Mouse (Mus musculus): ENCODE measurements around the gene Ang2. TPM values are rescaled to one million over a fixed set of nuclear protein-coding genes. Genes with fewer than 3 reads are reported as not detected.
"Not testable (repeated sequence)": the region's sequence is repeated elsewhere in the genome, so short reads cannot be mapped to it uniquely, and the experiment has no call there.

Gene Ang2
- polyA plus RNA-seq, 1 experiment from 2014 or later: not detected

DNA sequence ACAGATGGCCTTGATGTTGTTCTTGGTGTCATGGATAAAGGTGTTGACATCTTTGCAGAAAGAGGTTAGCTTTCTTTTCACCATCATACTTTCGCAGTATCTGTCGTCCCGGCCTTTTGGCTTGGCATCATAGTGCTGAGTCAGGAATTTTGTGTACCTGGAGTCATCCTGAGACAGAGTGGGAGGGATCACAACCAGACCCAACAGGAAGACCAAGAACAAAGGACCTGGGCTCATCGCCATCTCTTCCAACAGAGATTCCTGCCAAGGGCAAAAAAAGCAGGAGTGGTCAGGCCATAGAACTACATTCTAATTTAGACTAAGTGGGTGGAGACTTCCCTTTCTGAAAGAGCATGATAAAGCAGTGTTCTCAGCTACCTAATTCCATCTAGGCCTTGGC lies 3.3 kb downstream of the Ang2 start:
- no peaks in the 10 kb centered on the region for H3K36me3 ChIP-seq (ENCODE audit: control insufficient read depth, insufficient read depth, low read length)
- DNase-seq (ENCODE audit: low spot score) (no peak), ATAC-seq (ENCODE audit: insufficient read depth, low FRiP score, low TSS enrichment) (no peak)
- no peaks in the 10 kb centered on the region for H3K9me3 ChIP-seq (ENCODE audit: control insufficient read depth, low read length)
- no peak overlapping the region for H3K9ac ChIP-seq (ENCODE audit: low read length)
- H3K27ac ChIP-seq (ENCODE audit: low read depth, low read length): no peak overlapping the region
- no peaks in the 10 kb centered on the region for H3K4me1 ChIP-seq (ENCODE audit: control insufficient read depth, insufficient read depth, low read length)
- H3K4me2 ChIP-seq (ENCODE audit: low read depth): no peak overlapping the region
- WGBS: 88% methylated on average over 4 of the region's 4 CpGs
- H3K27me3 ChIP-seq (ENCODE audit: control insufficient read depth, insufficient read depth, low read length): no peaks in the 10 kb centered on the region
- no peak overlapping the region for H3K4me3 ChIP-seq (ENCODE audit: low read depth, low read length)

DNA sequence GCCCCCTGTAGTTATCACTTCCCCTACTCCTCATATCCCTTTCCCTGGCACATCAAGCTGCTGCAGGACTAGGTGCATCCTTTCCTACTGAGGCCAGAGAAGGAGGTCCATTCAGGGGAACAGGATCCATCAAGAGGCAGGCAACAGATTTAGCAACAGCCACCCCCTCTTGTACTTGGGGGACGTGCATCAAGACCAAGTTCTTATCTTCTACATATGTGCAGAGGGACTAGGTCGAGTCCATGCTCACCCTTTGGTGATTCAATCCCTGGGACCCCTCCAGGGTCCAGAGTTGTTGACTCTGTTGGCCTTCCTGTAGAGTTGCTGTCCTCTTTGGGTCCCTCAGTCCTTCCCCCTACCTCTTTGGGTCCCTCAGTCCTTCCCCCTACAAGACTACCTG lies 17.9 kb downstream of the Ang2 start:
- not testable (repeated sequence) for H3K9ac ChIP-seq (ENCODE audit: low read length); H3K9me3 ChIP-seq (ENCODE audit: control insufficient read depth, low read length); H3K4me1 ChIP-seq (ENCODE audit: control insufficient read depth, insufficient read depth, low read length); H3K4me2 ChIP-seq (ENCODE audit: low read depth); H3K27me3 ChIP-seq (ENCODE audit: control insufficient read depth, insufficient read depth, low read length); DNase-seq (ENCODE audit: low spot score); H3K36me3 ChIP-seq (ENCODE audit: control insufficient read depth, insufficient read depth, low read length); H3K27ac ChIP-seq (ENCODE audit: low read depth, low read length); ATAC-seq (ENCODE audit: insufficient read depth, low FRiP score, low TSS enrichment); H3K4me3 ChIP-seq (ENCODE audit: low read depth, low read length)
- 83% methylated on average over 2 of the region's 2 CpGs for WGBS

GRCm38 (mm10) chr14:51173843-51174242 lies 25.1 kb downstream of the Ang2 start:
- ATAC-seq (ENCODE audit: insufficient read depth, low FRiP score, low TSS enrichment) (no peak), DNase-seq (ENCODE audit: low spot score) (no peak)
- Histone ChIP-seq H3K27ac (ENCODE audit: low read depth, low read length) (no peak overlapping the region), H3K4me3 (ENCODE audit: low read depth, low read length) (no peak overlapping the region), H3K9me3 (ENCODE audit: control insufficient read depth, low read length) (no peaks in the 10 kb centered on the region), H3K36me3 (ENCODE audit: control insufficient read depth, insufficient read depth, low read length) (no peaks in the 10 kb centered on the region), H3K27me3 (ENCODE audit: control insufficient read depth, insufficient read depth, low read length) (no peaks in the 10 kb centered on the region), H3K4me1 (ENCODE audit: control insufficient read depth, insufficient read depth, low read length) (no peaks in the 10 kb centered on the region), H3K9ac (ENCODE audit: low read length) (no peak overlapping the region), H3K4me2 (ENCODE audit: low read depth) (no peak overlapping the region)
- 67% methylated on average over 4 of the region's 4 CpGs for WGBS

DNA sequence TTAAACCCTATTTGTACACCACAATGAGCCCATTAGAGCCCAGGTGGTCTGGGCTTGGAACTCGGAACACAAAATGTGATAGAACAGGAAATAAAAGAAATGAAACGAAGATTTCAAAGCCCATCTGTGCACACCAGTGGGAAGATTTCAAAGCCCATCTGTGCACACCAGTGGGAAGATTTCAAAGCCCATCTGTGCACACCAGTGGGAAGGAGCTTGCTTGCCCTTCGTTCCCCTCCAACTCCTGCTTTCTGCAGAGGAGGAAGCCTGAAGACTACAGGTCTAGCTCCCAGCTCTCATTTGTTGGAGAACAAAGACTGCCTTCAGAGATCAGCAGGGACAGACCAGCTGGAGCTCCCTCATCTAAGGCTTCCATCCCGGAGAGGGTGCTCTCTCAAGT lies 26.0 kb downstream of the Ang2 start:
- H3K4me1 ChIP-seq (ENCODE audit: control insufficient read depth, insufficient read depth, low read length); ATAC-seq (ENCODE audit: insufficient read depth, low FRiP score, low TSS enrichment); H3K27me3 ChIP-seq (ENCODE audit: control insufficient read depth, insufficient read depth, low read length); DNase-seq (ENCODE audit: low spot score); H3K9me3 ChIP-seq (ENCODE audit: control insufficient read depth, low read length); H3K4me2 ChIP-seq (ENCODE audit: low read depth); H3K27ac ChIP-seq (ENCODE audit: low read depth, low read length); H3K9ac ChIP-seq (ENCODE audit: low read length); H3K36me3 ChIP-seq (ENCODE audit: control insufficient read depth, insufficient read depth, low read length); H3K4me3 ChIP-seq (ENCODE audit: low read depth, low read length): not testable (repeated sequence)
- 58% methylated on average over 4 of the region's 4 CpGs for whole genome bisulfite sequencing

DNA sequence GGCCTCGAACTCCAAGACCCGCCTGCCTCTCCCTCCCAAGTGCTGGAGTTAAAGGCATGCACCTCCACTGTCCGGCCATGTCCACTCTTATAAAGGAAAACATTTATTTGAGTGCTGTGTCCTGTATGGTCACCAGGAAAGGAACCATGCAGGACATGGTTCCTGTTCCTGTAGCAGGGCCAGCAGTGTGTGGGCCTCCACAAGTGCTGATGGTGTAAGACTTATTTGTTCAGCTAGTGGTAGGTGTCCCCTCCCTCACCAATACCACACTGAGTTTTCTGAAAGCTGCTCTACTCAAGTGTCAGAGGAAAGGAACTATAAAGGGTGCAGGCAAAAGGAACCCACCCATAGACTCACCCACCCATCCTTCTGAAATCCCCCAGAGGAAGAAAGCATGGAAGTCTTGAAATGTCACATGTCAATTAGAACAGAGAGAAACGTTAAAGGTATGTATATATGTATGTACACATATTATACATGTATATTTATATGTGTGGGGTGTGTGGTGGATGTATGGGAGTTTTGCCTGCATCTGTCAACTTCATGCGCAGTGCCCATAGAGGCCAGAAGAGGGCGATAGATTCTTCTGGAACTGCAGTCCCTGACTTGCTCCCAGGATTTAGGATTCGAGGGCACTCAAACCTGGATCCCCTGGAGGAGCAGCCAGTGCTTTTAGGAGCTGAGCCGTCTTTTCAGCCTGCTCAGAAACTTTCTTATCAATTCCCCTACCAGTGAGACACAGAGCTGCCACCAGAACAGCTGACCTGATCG lies 26.7 kb downstream of the Ang2 start:
- peak; percentile 63 for DNase-seq (ENCODE audit: low spot score)
- not testable (repeated sequence) for H3K9ac ChIP-seq (ENCODE audit: low read length); ATAC-seq (ENCODE audit: insufficient read depth, low FRiP score, low TSS enrichment); H3K27me3 ChIP-seq (ENCODE audit: control insufficient read depth, insufficient read depth, low read length); H3K4me1 ChIP-seq (ENCODE audit: control insufficient read depth, insufficient read depth, low read length); H3K36me3 ChIP-seq (ENCODE audit: control insufficient read depth, insufficient read depth, low read length); H3K9me3 ChIP-seq (ENCODE audit: control insufficient read depth, low read length); H3K27ac ChIP-seq (ENCODE audit: low read depth, low read length); H3K4me3 ChIP-seq (ENCODE audit: low read depth, low read length); H3K4me2 ChIP-seq (ENCODE audit: low read depth)
- WGBS: 38% methylated on average over 9 of the region's 9 CpGs

DNA sequence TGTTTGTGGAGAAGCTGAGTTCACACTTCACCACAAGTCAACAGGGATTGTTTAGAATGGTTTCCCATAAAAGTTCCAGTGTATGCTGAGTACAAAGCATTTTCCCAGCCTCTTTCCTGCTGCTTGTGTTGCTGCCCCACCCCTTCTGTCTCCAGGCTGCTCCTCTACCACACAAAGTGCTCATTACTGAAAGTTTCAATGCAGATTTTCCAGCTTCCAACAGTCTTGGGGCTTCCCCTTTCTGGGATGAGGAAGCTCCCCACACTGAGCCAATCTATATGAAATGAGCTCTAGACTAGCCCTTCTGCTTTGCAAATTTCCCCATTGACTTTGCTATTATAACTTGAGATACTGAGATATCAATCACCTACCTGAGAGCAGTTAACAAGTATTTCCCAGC lies 32.9 kb downstream of the Ang2 start:
- H3K9ac ChIP-seq (ENCODE audit: low read length): no peak overlapping the region
- no peaks in the 10 kb centered on the region for H3K4me1 ChIP-seq (ENCODE audit: control insufficient read depth, insufficient read depth, low read length)
- no peaks in the 10 kb centered on the region for H3K27me3 ChIP-seq (ENCODE audit: control insufficient read depth, insufficient read depth, low read length)
- no peak overlapping the region for H3K4me2 ChIP-seq (ENCODE audit: low read depth)
- H3K36me3 ChIP-seq (ENCODE audit: control insufficient read depth, insufficient read depth, low read length): no peaks in the 10 kb centered on the region
- DNase-seq (ENCODE audit: low spot score) (no peak), ATAC-seq (ENCODE audit: insufficient read depth, low FRiP score, low TSS enrichment) (no peak)
- no peak overlapping the region for H3K4me3 ChIP-seq (ENCODE audit: low read depth, low read length)
- no peak overlapping the region for H3K27ac ChIP-seq (ENCODE audit: low read depth, low read length)
- no peaks in the 10 kb centered on the region for H3K9me3 ChIP-seq (ENCODE audit: control insufficient read depth, low read length)

GRCm38 (mm10) chr14:51165435-51165834 lies 33.5 kb downstream of the Ang2 start:
- DNase-seq (ENCODE audit: low spot score): no peak
- Histone ChIP-seq H3K27ac (ENCODE audit: low read depth, low read length) (no peak overlapping the region), H3K4me1 (ENCODE audit: control insufficient read depth, insufficient read depth, low read length) (no peaks in the 10 kb centered on the region), H3K4me3 (ENCODE audit: low read depth, low read length) (no peak overlapping the region), H3K9me3 (ENCODE audit: control insufficient read depth, low read length) (no peaks in the 10 kb centered on the region), H3K9ac (ENCODE audit: low read length) (no peak overlapping the region), H3K4me2 (ENCODE audit: low read depth) (no peak overlapping the region), H3K36me3 (ENCODE audit: control insufficient read depth, insufficient read depth, low read length) (no peaks in the 10 kb centered on the region), H3K27me3 (ENCODE audit: control insufficient read depth, insufficient read depth, low read length) (no peaks in the 10 kb centered on the region)
- ATAC-seq (ENCODE audit: insufficient read depth, low FRiP score, low TSS enrichment): no peak
- 90% methylated on average over 1 of the region's 1 CpGs for WGBS

DNA sequence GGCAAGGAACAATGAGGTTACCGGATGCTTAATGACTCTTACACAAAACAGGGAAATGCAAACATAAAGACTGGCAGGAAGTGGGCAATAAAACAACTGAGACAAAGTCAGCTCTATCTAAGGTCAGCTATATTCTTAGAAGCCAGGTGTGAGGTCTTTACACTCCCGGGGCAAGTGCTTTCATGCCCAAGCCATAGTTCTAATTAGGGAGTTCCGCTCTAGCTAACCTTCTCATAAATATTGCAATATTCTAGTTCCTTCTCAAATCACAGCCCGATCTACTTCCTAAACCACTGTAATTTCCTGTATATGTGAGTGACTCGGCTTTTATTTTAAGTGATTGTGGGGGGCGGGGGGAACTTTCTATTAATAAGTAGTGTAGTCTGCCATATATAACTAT lies 35.6 kb downstream of the Ang2 start:
- 82% methylated on average over 6 of the region's 6 CpGs for WGBS
- H3K27me3 ChIP-seq (ENCODE audit: control insufficient read depth, insufficient read depth, low read length): not testable (repeated sequence)

DNA sequence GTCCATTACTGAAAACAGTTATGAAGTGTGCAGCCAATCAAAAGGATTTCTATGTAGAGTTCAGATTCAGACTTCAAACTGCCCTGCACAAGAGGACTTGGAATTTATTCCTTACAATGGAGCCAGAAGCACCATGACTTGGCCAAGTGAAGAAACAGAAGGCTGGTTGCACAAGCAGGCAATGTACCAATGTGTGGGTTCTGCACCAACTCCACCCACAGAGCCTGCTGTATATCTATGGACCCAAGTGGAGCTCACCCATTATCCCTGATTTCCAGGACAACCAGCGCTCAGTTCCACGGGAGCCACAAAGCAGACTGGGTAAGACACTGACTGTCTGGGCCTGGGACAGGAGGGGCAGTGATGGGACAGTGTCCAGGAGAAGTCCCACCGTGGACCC lies 37.0 kb downstream of the Ang2 start, which contains the start of gene Rnase2b:
Gene Rnase2b (plus strand): TSS at position 285 of the 400 bp plus-strand sequence.
- not testable (repeated sequence) for ATAC-seq (ENCODE audit: insufficient read depth, low FRiP score, low TSS enrichment)

More for the DNA sequence above, 35.6 kb downstream of the Ang2 start:
- H3K4me2 ChIP-seq (ENCODE audit: low read depth); H3K4me1 ChIP-seq (ENCODE audit: control insufficient read depth, insufficient read depth, low read length); H3K9ac ChIP-seq (ENCODE audit: low read length); H3K27ac ChIP-seq (ENCODE audit: low read depth, low read length); DNase-seq (ENCODE audit: low spot score); H3K4me3 ChIP-seq (ENCODE audit: low read depth, low read length); ATAC-seq (ENCODE audit: insufficient read depth, low FRiP score, low TSS enrichment); H3K9me3 ChIP-seq (ENCODE audit: control insufficient read depth, low read length); H3K36me3 ChIP-seq (ENCODE audit: control insufficient read depth, insufficient read depth, low read length): not testable (repeated sequence)

More for the DNA sequence above, 37.0 kb downstream of the Ang2 start, which contains the start of gene Rnase2b:
- not testable (repeated sequence) for H3K4me1 ChIP-seq (ENCODE audit: control insufficient read depth, insufficient read depth, low read length); H3K9me3 ChIP-seq (ENCODE audit: control insufficient read depth, low read length); H3K27ac ChIP-seq (ENCODE audit: low read depth, low read length); H3K36me3 ChIP-seq (ENCODE audit: control insufficient read depth, insufficient read depth, low read length); H3K9ac ChIP-seq (ENCODE audit: low read length); H3K27me3 ChIP-seq (ENCODE audit: control insufficient read depth, insufficient read depth, low read length); H3K4me2 ChIP-seq (ENCODE audit: low read depth); H3K4me3 ChIP-seq (ENCODE audit: low read depth, low read length); DNase-seq (ENCODE audit: low spot score)
- 92% methylated on average over 3 of the region's 3 CpGs for WGBS
